Mouse (Mus musculus): ENCODE results near the gene Elf1. TPM values are rescaled to one million over a fixed set of nuclear protein-coding genes. Genes with fewer than 3 reads are reported as not detected.

Elf1 gene
- total and polyA plus RNA-seq, 3 experiments: 21.5 to 43.1 (median 24.2) TPM

- peaks cover 64% of the 10 kb centered on the region for H3K79me2 ChIP-seq (ENCODE audit: control insufficient read depth, insufficient read depth, low read length, poor library complexity)
- DNase-seq (ENCODE audit: low read depth, low spot score): no peak
- H3K4me1 ChIP-seq (ENCODE audit: control insufficient read depth in 1 of 2, insufficient read depth in 2 of 2, low read length in 2 of 2): peaks cover 28 to 32% of the 10 kb centered on the region in 2 experiments
- TF ChIP-seq MYC (IDR thresholded peaks at IDR 0.05; ENCODE audit: low read depth, low read length): no peak
- TF ChIP-seq MXI1 (IDR thresholded peaks at IDR 0.05; ENCODE audit: low read depth, low read length): no peak
- no peak for TF ChIP-seq E2F4 (IDR thresholded peaks at IDR 0.05; ENCODE audit: borderline replicate concordance, low read depth, low read length)
- no peak for TF ChIP-seq KAT2A (conservative IDR thresholded peaks at IDR 0.05; ENCODE audit: low read depth, low read length)
- TF ChIP-seq MAFK (IDR thresholded peaks at IDR 0.05; ENCODE audit: borderline replicate concordance, low read depth, low read length): no peak
- TF ChIP-seq CHD1 (IDR thresholded peaks at IDR 0.05; ENCODE audit: low read depth, low read length): no peak
- H3K4me3 ChIP-seq (ENCODE audit: control insufficient read depth in 1 of 2, insufficient read depth in 1 of 2, low read depth in 2 of 2, low read length in 2 of 2): no peak overlapping the region
- H3K9me3 ChIP-seq (replicated peaks; ENCODE audit: insufficient read depth, low read length): no peaks in the 10 kb centered on the region
- no peaks in the 10 kb centered on the region for H3K27me3 ChIP-seq (ENCODE audit: control insufficient read depth in 1 of 2, insufficient read depth in 2 of 2, low read length in 2 of 2)
- no peak overlapping the region for H3K9ac ChIP-seq (ENCODE audit: control insufficient read depth, low read depth, low read length, poor library complexity, severe bottlenecking)
- peaks cover 9 to 56% of the 10 kb centered on the region in 2 experiments for H3K36me3 ChIP-seq (ENCODE audit: control insufficient read depth in 1 of 2, insufficient read depth in 2 of 2, low read length in 2 of 2)
- H3K27ac ChIP-seq (ENCODE audit: control insufficient read depth, low read depth, low read length): no peak overlapping the region
These were observed 56.5 kb downstream of the Elf1 start for GRCm38 (mm10) chr14:79537463-79537862.

GRCm38 (mm10) chr14:79537921-79538320, 56.9 kb downstream of the Elf1 start:
- no peak overlapping the region for H3K9ac ChIP-seq (ENCODE audit: control insufficient read depth, low read depth, low read length, poor library complexity, severe bottlenecking)
- H3K4me1 ChIP-seq (ENCODE audit: control insufficient read depth in 1 of 2, insufficient read depth in 2 of 2, low read length in 2 of 2): peaks cover 24 to 28% of the 10 kb centered on the region in 2 experiments

GRCm38 (mm10) chr14:79541606-79542005, 60.6 kb downstream of the Elf1 start:
- H3K27ac ChIP-seq (ENCODE audit: control insufficient read depth, low read depth, low read length): no peak overlapping the region
- H3K4me3 ChIP-seq (ENCODE audit: control insufficient read depth in 1 of 2, insufficient read depth in 1 of 2, low read depth in 2 of 2, low read length in 2 of 2): no peak overlapping the region
- H3K4me1 ChIP-seq (ENCODE audit: control insufficient read depth in 1 of 2, insufficient read depth in 2 of 2, low read length in 2 of 2): peaks cover 6% of the 10 kb centered on the region in 2 experiments
- DNase-seq (ENCODE audit: low read depth, low spot score): no peak
- peaks cover 11 to 23% of the 10 kb centered on the region in 2 experiments for H3K36me3 ChIP-seq (ENCODE audit: control insufficient read depth in 1 of 2, insufficient read depth in 2 of 2, low read length in 2 of 2)
- no peak for TF ChIP-seq TBP (IDR thresholded peaks at IDR 0.05; ENCODE audit: low read depth, low read length)
- TF ChIP-seq SMC3 (IDR thresholded peaks at IDR 0.05; ENCODE audit: low read depth, low read length): no peak
- no peak for TF ChIP-seq CTCF (IDR thresholded peaks at IDR 0.05 in 2 of 3, conservative IDR thresholded peaks at IDR 0.05 in 1 of 3; ENCODE audit: control insufficient read depth in 1 of 3, insufficient read depth in 1 of 3, low read depth in 2 of 3, low read length in 3 of 3, poor library complexity in 1 of 3, severe bottlenecking in 1 of 3)
- TF ChIP-seq RCOR1 (IDR thresholded peaks at IDR 0.05; ENCODE audit: low read depth, low read length): no peak
- no peak for TF ChIP-seq ELF1 (IDR thresholded peaks at IDR 0.05; ENCODE audit: low read depth, low read length)
- no peak for TF ChIP-seq MAX (IDR thresholded peaks at IDR 0.05; ENCODE audit: low read length)
- TF ChIP-seq MYC (IDR thresholded peaks at IDR 0.05; ENCODE audit: low read depth, low read length): no peak
- no peak for TF ChIP-seq MYB (IDR thresholded peaks at IDR 0.05; ENCODE audit: low read depth, low read length)
- no peak for TF ChIP-seq ZMIZ1 (IDR thresholded peaks at IDR 0.05; ENCODE audit: low read depth, low read length)
- TF ChIP-seq CHD1 (IDR thresholded peaks at IDR 0.05; ENCODE audit: low read depth, low read length): no peak
- TF ChIP-seq MXI1 (IDR thresholded peaks at IDR 0.05; ENCODE audit: low read depth, low read length): no peak
- TF ChIP-seq MEF2A (IDR thresholded peaks at IDR 0.05; ENCODE audit: extremely low read depth, insufficient replicate concordance, low read depth, low read length, poor library complexity, severe bottlenecking): no peak
- no peak for TF ChIP-seq BHLHE40 (IDR thresholded peaks at IDR 0.05; ENCODE audit: borderline replicate concordance, low read depth, low read length)
- no peak for TF ChIP-seq ZKSCAN1 (IDR thresholded peaks at IDR 0.05; ENCODE audit: low read depth, low read length)
- TF ChIP-seq KAT2A (conservative IDR thresholded peaks at IDR 0.05; ENCODE audit: low read depth, low read length): no peak
- no peak for TF ChIP-seq MAFK (IDR thresholded peaks at IDR 0.05; ENCODE audit: borderline replicate concordance, low read depth, low read length)
- TF ChIP-seq MAZ (IDR thresholded peaks at IDR 0.05; ENCODE audit: low read depth, low read length): no peak
- no peaks in the 10 kb centered on the region for H3K9me3 ChIP-seq (replicated peaks; ENCODE audit: insufficient read depth, low read length)
- peaks cover 49% of the 10 kb centered on the region for H3K79me2 ChIP-seq (ENCODE audit: control insufficient read depth, insufficient read depth, low read length, poor library complexity)
- H3K27me3 ChIP-seq (ENCODE audit: control insufficient read depth in 1 of 2, insufficient read depth in 2 of 2, low read length in 2 of 2): no peaks in the 10 kb centered on the region
- H3K9ac ChIP-seq (ENCODE audit: control insufficient read depth, low read depth, low read length, poor library complexity, severe bottlenecking): no peak overlapping the region

More at GRCm38 (mm10) chr14:79537921-79538320, 56.9 kb downstream of the Elf1 start:
- H3K4me3 ChIP-seq (ENCODE audit: control insufficient read depth in 1 of 2, insufficient read depth in 1 of 2, low read depth in 2 of 2, low read length in 2 of 2): no peak overlapping the region
- H3K79me2 ChIP-seq (ENCODE audit: control insufficient read depth, insufficient read depth, low read length, poor library complexity): peaks cover 64% of the 10 kb centered on the region
- H3K36me3 ChIP-seq (ENCODE audit: control insufficient read depth in 1 of 2, insufficient read depth in 2 of 2, low read length in 2 of 2): peaks cover 9 to 51% of the 10 kb centered on the region in 2 experiments
- H3K27me3 ChIP-seq (ENCODE audit: control insufficient read depth in 1 of 2, insufficient read depth in 2 of 2, low read length in 2 of 2): no peaks in the 10 kb centered on the region
- no peaks in the 10 kb centered on the region for H3K9me3 ChIP-seq (replicated peaks; ENCODE audit: insufficient read depth, low read length)
- DNase-seq (ENCODE audit: low read depth, low spot score): no peak
- TF ChIP-seq TAL1 (IDR thresholded peaks at IDR 0.05; ENCODE audit: low read length) (no peak), MYC (IDR thresholded peaks at IDR 0.05; ENCODE audit: low read depth, low read length) (no peak), RAD21 (IDR thresholded peaks at IDR 0.05; ENCODE audit: low read depth, low read length) (no peak), ETS1 (IDR thresholded peaks at IDR 0.05; ENCODE audit: low read depth, low read length) (no peak), BHLHE40 (IDR thresholded peaks at IDR 0.05; ENCODE audit: borderline replicate concordance, low read depth, low read length) (no peak), GATA1 (IDR thresholded peaks at IDR 0.05; ENCODE audit: low read depth, low read length) (no peak), KAT2A (conservative IDR thresholded peaks at IDR 0.05; ENCODE audit: low read depth, low read length) (no peak), POLR2A (IDR thresholded peaks at IDR 0.05; ENCODE audit: control insufficient read depth in 1 of 2, insufficient read depth in 1 of 2, low read depth in 1 of 2, low read length in 2 of 2, poor library complexity in 1 of 2) (no peak), CHD1 (IDR thresholded peaks at IDR 0.05; ENCODE audit: low read depth, low read length) (no peak), MYB (IDR thresholded peaks at IDR 0.05; ENCODE audit: low read depth, low read length) (no peak), USF1 (IDR thresholded peaks at IDR 0.05; ENCODE audit: low read depth, low read length) (no peak), HCFC1 (IDR thresholded peaks at IDR 0.05; ENCODE audit: low read depth, low read length) (no peak), NRF1 (IDR thresholded peaks at IDR 0.05; ENCODE audit: insufficient read depth, low read depth, low read length, poor library complexity, severe bottlenecking) (no peak), NELFE (IDR thresholded peaks at IDR 0.05; ENCODE audit: low read depth, low read length) (no peak), JUND (IDR thresholded peaks at IDR 0.05; ENCODE audit: low read depth, low read length) (no peak)
- H3K27ac ChIP-seq (ENCODE audit: control insufficient read depth, low read depth, low read length): no peak overlapping the region

Measured in MEL (cell line).